Mouse (Mus musculus) midbrain, embryonic 10.5 days (tissue): ENCODE results near the gene Cers5. TPM values are rescaled to one million over a fixed set of nuclear protein-coding genes. Genes with fewer than 3 reads are reported as not detected.
"Not testable (repeated sequence)": the region's sequence is repeated elsewhere in the genome, so short reads cannot be mapped to it uniquely, and the experiment has no call there.

ENCODE experiments used
- DNase-seq: peaks from one replicate; pipeline ENCODE4 v3.0.0-alpha.2; 2017; ENCODE audit warnings: low spot score
- H3K27ac ChIP-seq: fragments of 300-500 bp; sonication (generic); replicated peaks from 2 replicates; pipeline ENCODE4 v1.5.1; 2016; ENCODE audit warnings: mild to moderate bottlenecking
- H3K27me3 ChIP-seq: fragments of 300-500 bp; sonication (generic); 2 replicates; pipeline ENCODE4 v1.6.1; 2016; ENCODE audit warnings: low read depth, mild to moderate bottlenecking; ENCODE audit not compliant: poor library complexity, severe bottlenecking
- H3K36me3 ChIP-seq: fragments of 300-500 bp; sonication (generic); 2 replicates; pipeline ENCODE4 v1.6.1; 2016; ENCODE audit warnings: mild to moderate bottlenecking, moderate library complexity
- H3K4me1 ChIP-seq: fragments of 300-500 bp; sonication (generic); 2 replicates; pipeline ENCODE4 v1.6.1; 2016
- H3K4me3 ChIP-seq: fragments of 300-500 bp; sonication (generic); 2 replicates; pipeline ENCODE4 v1.5.1; 2016; ENCODE audit warnings: mild to moderate bottlenecking, moderate library complexity
- H3K9me3 ChIP-seq: fragments of 300-500 bp; sonication (generic); replicated peaks from 2 replicates; pipeline ENCODE4 v1.6.1; 2016; ENCODE audit warnings: mild to moderate bottlenecking
- WGBS: fragments of 180-500 bp; shearing (Covaris S2); methylation state at CpG from one replicate; pipeline ENCODE4 v1.1.7; 2016; 5-methylcytosine and 5-hydroxymethylcytosine counted together
- polyA plus RNA-seq: library from polyadenylated mRNA; unstranded; fragments of >200 nt; fragmentation: Nextera tagmentation; extraction: Ambion mirVana; gene quantifications from 2 replicates; pipeline ENCODE4 v1.2.1, GENCODE M21; 2016

The Cers5 gene
- polyA plus RNA-seq: 58.4 and 63.5 TPM in 2 replicates

- H3K9me3 ChIP-seq, DNase-seq, H3K27me3 ChIP-seq, H3K36me3 ChIP-seq: not testable (repeated sequence)
- Histone ChIP-seq H3K27ac (peak within 1 kb of the TSS; percentile 97), H3K4me3 (peak within 1 kb of the TSS; percentile 88), H3K4me1 (peaks cover 34% of the 10 kb centered on the region)
Measured at GRCm38 (mm10) chr15:99772881-99772924, at the start of gene Cers5. TSS of gene Cers5 (minus strand) at chr15:99772885.

GRCm38 (mm10) chr15:99819621-99820279, 47.1 kb upstream of the Cers5 start:
- H3K36me3 ChIP-seq: 0 out of 2 replicates have a peak, but pooled peaks cover 7% of the 10 kb centered on the region
- DNase-seq: no peak
- H3K9me3 ChIP-seq: 0 out of 2 replicates have a peak, but pooled peaks cover 3% of the 10 kb centered on the region
- no peaks in the 10 kb centered on the region for H3K27me3 ChIP-seq
- peaks cover 40% of the 10 kb centered on the region for H3K4me1 ChIP-seq
- H3K4me3 ChIP-seq: peak overlapping the region; percentile 31
- peak overlapping the region; percentile 78 for H3K27ac ChIP-seq
- WGBS: 66% methylated on average over 14 of the region's 14 CpGs

- Histone ChIP-seq H3K27ac (peak overlapping the region; percentile 78), H3K9me3 (0 out of 2 replicates have a peak, but pooled peaks cover 3% of the 10 kb centered on the region), H3K4me1 (peaks cover 40% of the 10 kb centered on the region), H3K27me3 (no peaks in the 10 kb centered on the region), H3K36me3 (0 out of 2 replicates have a peak, but pooled peaks cover 7% of the 10 kb centered on the region), H3K4me3 (peak overlapping the region; percentile 31)
- WGBS: 36% methylated on average over 6 of the region's 6 CpGs
- DNase-seq: no peak
Measured at GRCm38 (mm10) chr15:99819109-99819440, 46.4 kb upstream of the Cers5 start.

- DNase-seq: peak; percentile 44
- H3K4me1 ChIP-seq: peaks cover 40% of the 10 kb centered on the region
- peak overlapping the region; percentile 78 for H3K27ac ChIP-seq
- H3K4me3 ChIP-seq: peak overlapping the region; percentile 31
- WGBS: 34% methylated on average over 13 of the region's 13 CpGs
- 0 out of 2 replicates have a peak, but pooled peaks cover 7% of the 10 kb centered on the region for H3K36me3 ChIP-seq
- H3K9me3 ChIP-seq: 0 out of 2 replicates have a peak, but pooled peaks cover 3% of the 10 kb centered on the region
- H3K27me3 ChIP-seq: no peaks in the 10 kb centered on the region
Measured at GRCm38 (mm10) chr15:99818321-99819108, 45.8 kb upstream of the Cers5 start.

- Histone ChIP-seq H3K4me1 (peaks cover 40% of the 10 kb centered on the region), H3K36me3 (0 out of 2 replicates have a peak, but pooled peaks cover 7% of the 10 kb centered on the region), H3K27ac (peak overlapping the region; percentile 78), H3K27me3 (no peaks in the 10 kb centered on the region), H3K4me3 (peak overlapping the region; percentile 34), H3K9me3 (0 out of 2 replicates have a peak, but pooled peaks cover 3% of the 10 kb centered on the region)
- whole genome bisulfite sequencing: 37% methylated on average over 8 of the region's 8 CpGs
- DNase-seq: no peak
Measured at GRCm38 (mm10) chr15:99817343-99818235, 44.9 kb upstream of the Cers5 start.

GRCm38 (mm10) chr15:99815999-99816398, 43.3 kb upstream of the Cers5 start:
- H3K4me3 ChIP-seq: no peak overlapping the region
- H3K27ac ChIP-seq: no peak overlapping the region
- DNase-seq: no peak
- H3K4me1 ChIP-seq: peaks cover 37% of the 10 kb centered on the region
- no peaks in the 10 kb centered on the region for H3K27me3 ChIP-seq
- WGBS: 90% methylated on average over 4 of the region's 4 CpGs
- H3K9me3 ChIP-seq: 0 out of 2 replicates have a peak, but pooled peaks cover 3% of the 10 kb centered on the region
- H3K36me3 ChIP-seq: 0 out of 2 replicates have a peak, but pooled peaks cover 7% of the 10 kb centered on the region

GRCm38 (mm10) chr15:99814554-99815260, 42.0 kb upstream of the Cers5 start:
- 97% methylated on average over 24 of the region's 24 CpGs for WGBS
- peaks cover 29% of the 10 kb centered on the region for H3K4me1 ChIP-seq
- H3K36me3 ChIP-seq: 0 out of 2 replicates have a peak, but pooled peaks cover 7% of the 10 kb centered on the region
- no peak overlapping the region for H3K27ac ChIP-seq
- 0 out of 2 replicates have a peak, but pooled peaks cover 3% of the 10 kb centered on the region for H3K9me3 ChIP-seq
- DNase-seq: no peak
- no peak overlapping the region for H3K4me3 ChIP-seq
- no peaks in the 10 kb centered on the region for H3K27me3 ChIP-seq

- DNase-seq: no peak
- WGBS: 92% methylated on average over 6 of the region's 6 CpGs
- Histone ChIP-seq H3K27ac (no peak overlapping the region), H3K27me3 (peaks cover 5% of the 10 kb centered on the region; the same call in 1 of the 2 replicates), H3K9me3 (0 out of 2 replicates have a peak, but pooled peaks cover 3% of the 10 kb centered on the region), H3K4me3 (no peak overlapping the region), H3K4me1 (peaks cover 18% of the 10 kb centered on the region), H3K36me3 (0 out of 2 replicates have a peak, but pooled peaks cover 7% of the 10 kb centered on the region)
Measured at GRCm38 (mm10) chr15:99813639-99814038, 41.0 kb upstream of the Cers5 start.

GRCm38 (mm10) chr15:99812097-99812496, 39.4 kb upstream of the Cers5 start:
- H3K36me3 ChIP-seq: 0 out of 2 replicates have a peak, but pooled peaks cover 7% of the 10 kb centered on the region

GRCm38 (mm10) chr15:99807776-99808735, 35.4 kb upstream of the Cers5 start:
- 39% methylated on average over 21 of the region's 21 CpGs for WGBS
- Histone ChIP-seq H3K36me3 (peaks cover 8% of the 10 kb centered on the region), H3K4me3 (0 out of 2 replicates have a peak overlapping the region, but pooled peaks have one; percentile 17), H3K9me3 (no peaks in the 10 kb centered on the region), H3K4me1 (peaks cover 30% of the 10 kb centered on the region), H3K27me3 (peaks cover 5% of the 10 kb centered on the region; the same call in 1 of the 2 replicates), H3K27ac (peak overlapping the region; percentile 29)
- no peak for DNase-seq

More at GRCm38 (mm10) chr15:99812097-99812496, 39.4 kb upstream of the Cers5 start:
- Histone ChIP-seq H3K9me3 (0 out of 2 replicates have a peak, but pooled peaks cover 3% of the 10 kb centered on the region), H3K4me1 (peaks cover 17% of the 10 kb centered on the region), H3K27ac (no peak overlapping the region), H3K27me3 (peaks cover 5% of the 10 kb centered on the region; the same call in 1 of the 2 replicates), H3K4me3 (no peak overlapping the region)
- DNase-seq: no peak
- WGBS: 81% methylated on average over 7 of the region's 7 CpGs

- H3K27ac ChIP-seq: peak overlapping the region; percentile 49; the same call in 1 of the 2 replicates
- H3K4me3 ChIP-seq: no peak overlapping the region
- H3K36me3 ChIP-seq: peaks cover 8% of the 10 kb centered on the region
- H3K27me3 ChIP-seq: peaks cover 5% of the 10 kb centered on the region; the same call in 1 of the 2 replicates
- no peaks in the 10 kb centered on the region for H3K9me3 ChIP-seq
- 31% methylated on average over 7 of the region's 7 CpGs for WGBS
- DNase-seq: no peak
- H3K4me1 ChIP-seq: peaks cover 34% of the 10 kb centered on the region
Measured at GRCm38 (mm10) chr15:99806171-99806570, 33.5 kb upstream of the Cers5 start.
